Mouse (Mus musculus) liver, postnatal 0 days (tissue): Measurements from ENCODE around the gene Arhgap35. TPM values are rescaled to one million over a fixed set of nuclear protein-coding genes. Genes with fewer than 3 reads are reported as not detected.
A peak's percentile ranks its signal among the peaks of the same experiment; 100 is the strongest.

Source experiments
- ATAC-seq: fragments of 200-750 bp; cut with Nextera tagmentation; 2 replicates; pipeline ENCODE4 v1.8.0; 2017; ENCODE audit warnings: mild to moderate bottlenecking, moderate library complexity
- DNase-seq: peaks from one replicate; pipeline ENCODE4 v3.0.0-alpha.2; 2016
- H3K27ac ChIP-seq: fragments of 300-500 bp; sonication (generic); 2 replicates; pipeline ENCODE4 v1.5.1; 2014; ENCODE audit warnings: antibody characterized with exemption, moderate library complexity, mild to moderate bottlenecking, low read depth
- H3K27me3 ChIP-seq: fragments of 300-500 bp; sonication (generic); 2 replicates; pipeline ENCODE4 v1.6.1; 2014; ENCODE audit warnings: low read length, control low read depth, mixed read lengths; ENCODE audit not compliant: insufficient read depth
- H3K36me3 ChIP-seq: fragments of 300-500 bp; sonication (generic); replicated peaks from 2 replicates; pipeline ENCODE4 v1.6.1; 2014; ENCODE audit warnings: mild to moderate bottlenecking, control low read depth, low read length, moderate library complexity, mixed read lengths; ENCODE audit not compliant: insufficient read depth
- H3K4me1 ChIP-seq: fragments of 300-500 bp; sonication (generic); 2 replicates; pipeline ENCODE4 v1.6.1; 2014; ENCODE audit warnings: antibody characterized with exemption, mild to moderate bottlenecking, control low read depth; ENCODE audit not compliant: insufficient read depth
- H3K4me2 ChIP-seq: fragments of 300-500 bp; sonication (generic); 2 replicates; pipeline ENCODE4 v1.6.1; 2014; ENCODE audit warnings: low read depth, mild to moderate bottlenecking, low read length, moderate library complexity, mixed read lengths
- H3K4me3 ChIP-seq: fragments of 300-500 bp; sonication (generic); 2 replicates; pipeline ENCODE4 v1.5.1; 2014; ENCODE audit warnings: low read depth, low read length
- H3K9ac ChIP-seq: fragments of 300-500 bp; sonication (generic); replicated peaks from 2 replicates; pipeline ENCODE4 v1.6.1; 2014; ENCODE audit warnings: mild to moderate bottlenecking, moderate library complexity
- H3K9me3 ChIP-seq: fragments of 300-500 bp; sonication (generic); 2 replicates; pipeline ENCODE4 v1.6.1; 2016; ENCODE audit warnings: mild to moderate bottlenecking, control low read depth, low read length, mixed read lengths
- CTCF ChIP-seq: sonication (generic); IDR thresholded peaks from 2 replicates; pipeline ENCODE4 v1.5.1; 2016; ENCODE audit warnings: antibody characterized with exemption, low read depth
- EP300 ChIP-seq: IDR thresholded peaks from 2 replicates; pipeline ENCODE4 v1.6.1; 2016; ENCODE audit warnings: antibody characterized with exemption, low read depth, mild to moderate bottlenecking
- WGBS: fragments of 180-500 bp; shearing (Covaris S2); extraction: QIAGEN DNeasy Blood & Tissue Kit; methylation state at CpG from one replicate; pipeline ENCODE4 v1.1.7; 2014; ENCODE audit not compliant: insufficient replicate concordance; 5-methylcytosine and 5-hydroxymethylcytosine counted together
- polyA plus RNA-seq: library from polyadenylated mRNA; unstranded; fragments of >200 nt; fragmentation: Nextera tagmentation; extraction: Ambion mirVana; gene quantifications from 2 replicates; pipeline ENCODE4 v1.2.1, GENCODE M21; 2015

The Arhgap35 gene
- polyA plus RNA-seq, 1 experiment from 2014 or later = 2.7 TPM

DNA sequence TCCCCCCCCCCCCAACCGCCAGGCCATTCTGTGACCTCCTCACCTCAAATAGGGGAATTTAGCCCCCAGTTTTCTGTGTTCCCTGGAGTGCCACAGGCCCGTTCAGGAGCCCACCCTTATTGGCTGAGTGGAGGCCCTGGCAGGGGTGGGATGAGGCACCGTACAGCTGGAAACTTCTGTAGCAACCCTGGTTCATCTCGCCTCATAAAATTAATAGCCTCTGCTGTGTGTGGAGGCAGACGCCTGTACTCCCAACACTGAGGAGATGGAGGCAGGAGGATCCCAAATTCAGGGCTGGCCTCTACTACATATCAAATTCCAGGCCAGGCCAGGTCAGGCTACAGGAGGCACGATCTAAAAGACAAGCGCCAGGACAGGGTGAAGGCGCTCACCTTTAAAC is 140.9 kb downstream of the Arhgap35 start:
- Histone ChIP-seq H3K9me3 (no peaks in the 10 kb centered on the region), H3K4me1 (peaks cover 18% of the 10 kb centered on the region; the same call in 1 of the 2 replicates), H3K27me3 (peaks cover 69% of the 10 kb centered on the region), H3K27ac (no peak overlapping the region), H3K4me3 (no peak overlapping the region), H3K9ac (no peak overlapping the region), H3K4me2 (no peak overlapping the region), H3K36me3 (no peaks in the 10 kb centered on the region)
- WGBS = 70% methylated on average over 8 of the region's 8 CpGs
- DNase-seq (no peak), ATAC-seq (0 out of 2 replicates have a peak, but pooled peaks have one; percentile 15)
- TF ChIP-seq CTCF = no peak
- TF ChIP-seq EP300 = no peak

DNA sequence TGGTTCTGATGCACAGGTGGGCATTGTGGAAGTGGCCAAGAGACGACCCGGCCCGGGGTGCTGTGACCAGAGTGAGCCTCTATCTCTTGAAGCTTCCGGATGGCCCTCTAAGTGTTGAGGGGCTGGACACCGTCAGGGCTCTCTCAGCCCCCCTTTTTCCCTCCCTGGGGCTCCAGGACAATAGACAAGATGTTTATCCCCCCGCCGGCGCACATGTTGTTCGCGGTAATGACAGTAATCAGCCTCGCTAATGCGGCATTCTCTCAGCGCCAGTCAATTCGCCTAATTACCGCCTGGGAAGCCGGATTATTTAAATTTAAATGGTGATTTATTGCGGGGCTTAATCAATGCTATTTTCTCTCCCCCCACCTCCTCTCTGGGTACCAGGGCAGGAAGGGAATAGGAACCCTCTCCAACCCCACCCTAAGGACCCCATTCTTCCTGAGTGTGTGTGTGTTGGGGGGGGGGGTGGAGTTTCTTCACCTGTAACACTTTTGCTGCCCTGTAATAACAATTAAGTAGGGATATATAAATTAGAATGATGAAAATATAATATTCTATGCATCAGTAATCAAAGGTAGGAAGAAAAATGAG is 142.6 kb downstream of the Arhgap35 start:
- TF ChIP-seq CTCF (no peak), EP300 (no peak)
- no peak overlapping the region for H3K9ac ChIP-seq
- peaks cover 18% of the 10 kb centered on the region; the same call in 1 of the 2 replicates for H3K4me1 ChIP-seq
- no peaks in the 10 kb centered on the region for H3K9me3 ChIP-seq
- no peak for DNase-seq
- no peak overlapping the region for H3K27ac ChIP-seq
- peaks cover 70% of the 10 kb centered on the region for H3K27me3 ChIP-seq
- no peaks in the 10 kb centered on the region for H3K36me3 ChIP-seq
- H3K4me2 ChIP-seq = no peak overlapping the region
- no peak overlapping the region for H3K4me3 ChIP-seq
- no peak for ATAC-seq
- WGBS = 20% methylated on average over 17 of the region's 17 CpGs

DNA sequence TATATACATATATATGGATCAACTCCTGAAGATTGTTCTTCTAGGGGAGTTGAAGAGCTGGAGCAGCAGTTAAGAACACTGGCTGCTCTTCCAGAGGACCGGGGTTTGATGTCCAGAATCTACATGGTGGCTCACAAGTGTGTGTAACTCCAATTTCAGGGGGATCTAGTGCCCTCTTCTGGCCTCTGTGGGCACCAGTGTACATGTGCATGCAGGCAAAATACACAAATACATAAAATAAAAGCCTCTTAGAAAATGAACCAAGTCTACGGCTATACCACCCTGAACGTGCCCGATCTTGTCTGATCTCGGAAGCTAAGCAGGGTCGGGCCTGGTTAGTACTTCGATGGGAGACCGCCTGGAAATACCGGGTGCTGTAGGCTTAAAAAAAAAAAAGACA is 143.2 kb downstream of the Arhgap35 start:
- Histone ChIP-seq H3K4me3 (no peak overlapping the region), H3K27me3 (peaks cover 63% of the 10 kb centered on the region), H3K9me3 (no peaks in the 10 kb centered on the region), H3K36me3 (no peaks in the 10 kb centered on the region), H3K4me2 (no peak overlapping the region), H3K27ac (no peak overlapping the region), H3K4me1 (peaks cover 17% of the 10 kb centered on the region; the same call in 1 of the 2 replicates), H3K9ac (no peak overlapping the region)
- ATAC-seq (no peak), DNase-seq (no peak)
- 37% methylated on average over 9 of the region's 9 CpGs for WGBS
- peak; percentile 58 for TF ChIP-seq CTCF
- TF ChIP-seq EP300 = no peak

DNA sequence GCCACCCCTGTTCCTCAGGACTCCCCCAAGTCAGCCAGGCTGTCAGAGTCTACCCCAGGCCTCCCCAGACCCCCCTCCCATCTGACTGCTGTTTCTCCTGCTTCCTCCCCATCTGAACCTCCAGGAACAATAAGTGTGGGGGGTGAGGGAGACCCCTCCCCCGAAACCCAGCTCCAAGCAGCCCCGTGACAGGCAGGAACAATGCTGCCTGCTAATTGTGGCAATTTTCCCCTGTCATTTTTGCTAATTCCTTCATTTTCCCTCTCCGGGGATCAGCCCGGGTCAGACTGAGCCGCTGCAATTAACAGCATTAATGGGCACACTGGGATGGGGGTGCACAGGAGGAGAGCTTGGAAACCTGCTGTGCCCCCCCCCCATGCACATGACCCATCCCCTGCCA is 146.7 kb downstream of the Arhgap35 start:
- H3K9ac ChIP-seq = no peak overlapping the region
- H3K9me3 ChIP-seq = no peaks in the 10 kb centered on the region
- no peak overlapping the region for H3K4me3 ChIP-seq
- no peaks in the 10 kb centered on the region for H3K4me1 ChIP-seq
- no peak overlapping the region for H3K4me2 ChIP-seq
- H3K36me3 ChIP-seq = no peaks in the 10 kb centered on the region
- H3K27me3 ChIP-seq = peaks cover 29% of the 10 kb centered on the region
- 23% methylated on average over 5 of the region's 5 CpGs for WGBS
- H3K27ac ChIP-seq = no peak overlapping the region
- ATAC-seq (no peak), DNase-seq (no peak)
- no peak for TF ChIP-seq CTCF
- no peak for TF ChIP-seq EP300

DNA sequence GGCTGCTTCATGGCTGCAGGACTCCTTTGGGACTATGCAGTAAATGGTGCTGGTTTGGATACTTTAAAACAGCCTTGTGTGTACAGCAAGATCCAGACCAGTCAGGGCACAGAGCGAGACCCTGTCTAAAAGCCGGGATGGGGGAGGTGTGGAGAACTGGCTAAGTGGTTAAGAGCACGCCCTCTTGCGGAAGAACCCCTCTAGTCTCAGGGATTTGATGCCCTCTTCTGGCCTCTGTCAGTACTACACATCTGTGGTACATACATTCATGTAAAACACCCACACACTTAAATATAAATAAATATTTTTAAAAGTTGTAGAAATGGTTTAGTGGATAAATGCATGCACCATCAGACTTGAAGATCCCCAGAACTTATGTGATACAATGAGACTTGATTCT is 148.2 kb downstream of the Arhgap35 start:
- no peaks in the 10 kb centered on the region for H3K36me3 ChIP-seq
- 59% methylated on average over 4 of the region's 4 CpGs for WGBS
- no peaks in the 10 kb centered on the region for H3K4me1 ChIP-seq
- no peak overlapping the region for H3K9ac ChIP-seq
- H3K4me2 ChIP-seq = no peak overlapping the region
- TF ChIP-seq EP300 (no peak), CTCF (peak; percentile 72)
- H3K9me3 ChIP-seq = no peaks in the 10 kb centered on the region
- peaks cover 22% of the 10 kb centered on the region; the same call in 1 of the 2 replicates for H3K27me3 ChIP-seq
- H3K4me3 ChIP-seq = no peak overlapping the region
- ATAC-seq (no peak), DNase-seq (peak; percentile 60)
- no peak overlapping the region for H3K27ac ChIP-seq

DNA sequence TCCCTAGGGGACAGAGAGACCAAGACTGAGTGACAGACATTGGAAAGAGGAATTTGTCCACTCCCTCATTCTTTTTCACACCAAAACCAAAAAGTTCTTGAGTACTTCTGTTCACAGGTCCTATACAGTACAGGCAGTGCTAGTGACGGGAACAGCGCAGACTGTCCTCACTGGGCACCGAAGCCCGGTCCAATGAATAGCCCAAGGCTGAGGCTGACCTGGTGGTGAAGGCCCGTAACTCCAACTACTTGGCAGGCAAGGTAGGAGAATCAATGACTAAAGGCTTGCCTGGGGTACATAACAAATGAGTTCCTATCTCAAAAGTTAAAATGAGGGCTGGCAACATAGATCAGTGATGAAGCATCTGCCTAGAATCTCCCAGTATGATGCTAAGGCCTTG is 149.2 kb downstream of the Arhgap35 start:
- TF ChIP-seq EP300 (no peak), CTCF (no peak)
- Histone ChIP-seq H3K4me1 (no peaks in the 10 kb centered on the region), H3K4me3 (no peak overlapping the region), H3K27ac (no peak overlapping the region), H3K4me2 (no peak overlapping the region), H3K9me3 (no peaks in the 10 kb centered on the region), H3K9ac (no peak overlapping the region), H3K27me3 (peaks cover 16% of the 10 kb centered on the region; the same call in 1 of the 2 replicates), H3K36me3 (no peaks in the 10 kb centered on the region)
- DNase-seq (no peak), ATAC-seq (no peak)
- 86% methylated on average over 5 of the region's 5 CpGs for WGBS
